Mouse (Mus musculus): ENCODE results near the gene Emcn.

GRCm38 (mm10) chr3:137351882-137352281, 11.0 kb downstream of the Emcn start:
- no peak for TF ChIP-seq EP300 (IDR thresholded peaks at IDR 0.05; ENCODE audit: insufficient read depth, low read depth, low read length)
- TF ChIP-seq CTCF (IDR thresholded peaks at IDR 0.05; ENCODE audit: low read depth, low read length), result no peak
- TF ChIP-seq POLR2A (IDR thresholded peaks at IDR 0.05; ENCODE audit: insufficient read depth, low read length), result no peak

Measured in ES-Bruce4 (cell line).